Mouse (Mus musculus): ENCODE measurements around the gene Glb1l2.

DNA sequence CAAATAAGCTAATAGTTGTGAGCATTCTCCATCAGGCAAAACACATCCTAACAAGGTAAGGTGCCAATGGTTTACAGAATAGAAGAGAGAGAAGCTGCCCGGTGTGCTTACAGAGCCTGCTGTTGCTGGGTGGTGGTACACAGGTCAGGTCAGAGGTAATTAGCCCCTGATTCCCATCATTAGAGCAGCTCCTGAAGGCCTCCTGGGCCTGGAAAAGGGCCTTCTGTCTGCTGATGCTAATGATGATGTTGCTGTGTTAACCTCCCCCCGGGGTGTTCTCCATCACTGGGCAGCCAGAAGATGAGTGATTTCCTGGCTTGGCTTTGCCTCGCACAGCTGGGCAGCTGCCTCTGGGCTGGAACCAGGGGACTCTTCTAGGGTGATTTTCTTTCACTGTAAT lies 87.9 kb downstream of the Glb1l2 start:
- no peak for TF ChIP-seq HCFC1 (IDR thresholded peaks at IDR 0.05; ENCODE audit: borderline replicate concordance, insufficient read depth, low read length)
- TF ChIP-seq ZC3H11A (IDR thresholded peaks at IDR 0.05; ENCODE audit: borderline replicate concordance, low read depth, low read length), result no peak
- no peak for TF ChIP-seq ZNF384 (IDR thresholded peaks at IDR 0.05; ENCODE audit: low read depth, low read length)
- no peak for TF ChIP-seq CHD2 (IDR thresholded peaks at IDR 0.05; ENCODE audit: low read depth, low read length)
- no peak for TF ChIP-seq MAFK (IDR thresholded peaks at IDR 0.05; ENCODE audit: insufficient read depth, low read depth, low read length)
